Mouse (Mus musculus) embryonic stem cell, embryonic (primary cell): Measurements from ENCODE around the gene Gnai2.

Source experiments
- CTCF ChIA-PET, 4 experiments: fragments of 300-600 bp in 2 of 4; fragments of 350-600 bp in 2 of 4; sonication (Branson Sonifier 250); formaldehyde crosslinking; loops; one replicate each; lab custom pipeline; 2022; ENCODE audit warnings: inconsistent platforms in 2 of 4; lab: Charles Lee
- POLR2A ChIA-PET, 4 experiments: fragments of 300-600 bp in 2 of 4; fragments of 350-600 bp in 2 of 4; sonication (Branson Sonifier 250); formaldehyde crosslinking; loops; one replicate each; lab custom pipeline; 2022; ENCODE audit warnings: antibody characterized with exemption in 4 of 4, inconsistent platforms in 1 of 4; lab: Charles Lee

Gnai2 gene

DNA sequence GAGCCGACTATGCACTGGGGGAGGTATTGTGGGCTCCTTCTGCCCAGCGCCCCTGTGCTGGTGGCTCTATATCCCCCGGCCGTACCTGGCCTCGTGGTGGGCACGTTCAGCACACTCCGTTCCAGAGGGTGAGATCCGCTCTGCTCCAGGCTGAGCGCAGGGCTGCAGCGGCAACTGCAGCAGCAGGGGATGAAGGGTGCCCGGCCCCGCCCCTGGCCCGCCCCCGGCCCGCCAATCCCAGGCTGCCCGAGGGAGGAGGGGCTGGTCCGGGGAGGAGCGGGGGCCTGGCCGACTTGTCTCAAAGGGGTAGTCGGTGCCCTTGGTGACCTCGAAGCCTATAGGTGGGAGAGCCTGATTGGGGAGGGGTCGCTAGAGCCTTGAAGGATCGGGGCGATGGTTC, 32.1 kb upstream of the Gnai2 start:
- POLR2A ChIA-PET, result interaction anchor here in 2 of 4 experiments (0.7 to 6.0 kb wide), 18 partner anchors 8 to 92 kb away, joined by 3 to 44 read pairs (median 4); partner anchors contain the start of genes Gnat1 (in 1 of the 2) and Sema3b (in 1 of the 2)
- CTCF ChIA-PET, result interaction anchor here (0.8 to 3.6 kb wide), 17 partner anchors 9 to 234 kb away, joined by 3 to 23 read pairs (median 6); no protein-coding TSS in a partner anchor

DNA sequence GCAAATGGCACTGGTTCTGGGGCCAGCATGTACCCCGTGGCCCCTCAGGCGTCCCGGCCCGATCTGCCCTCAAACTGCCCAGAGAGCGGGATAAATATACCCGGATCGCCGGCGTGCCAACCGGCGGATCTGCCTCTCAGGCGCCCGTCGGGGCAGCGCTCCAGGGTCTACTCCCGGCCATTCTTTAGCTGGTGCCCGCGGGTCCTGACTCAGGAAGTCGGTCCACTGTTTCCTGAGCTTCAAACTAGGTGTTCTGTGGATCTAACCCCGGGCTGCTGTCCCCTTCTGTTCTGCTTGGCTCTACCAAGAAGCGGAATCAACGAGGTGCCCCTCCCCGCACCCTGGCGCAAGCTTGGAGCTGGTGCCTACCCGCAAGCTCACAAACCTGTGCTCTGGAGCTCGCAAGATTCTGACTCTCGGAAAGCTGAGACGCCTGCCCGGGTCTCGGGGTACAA, 31.6 kb upstream of the Gnai2 start:
- CTCF ChIA-PET, result interaction anchor here (0.6 to 3.6 kb wide), 22 partner anchors 9 to 428 kb away, joined by 3 to 23 read pairs (median 5); partner anchors contain the start of gene Apeh (in 1 of the 4)
- POLR2A ChIA-PET, result interaction anchor here in 3 of 4 experiments (0.6 to 6.0 kb wide), 20 partner anchors 8 to 603 kb away, joined by 3 to 44 read pairs (median 4); partner anchors contain the start of genes Gnat1 (in 1 of the 3) and Sema3b (in 1 of the 3)

DNA sequence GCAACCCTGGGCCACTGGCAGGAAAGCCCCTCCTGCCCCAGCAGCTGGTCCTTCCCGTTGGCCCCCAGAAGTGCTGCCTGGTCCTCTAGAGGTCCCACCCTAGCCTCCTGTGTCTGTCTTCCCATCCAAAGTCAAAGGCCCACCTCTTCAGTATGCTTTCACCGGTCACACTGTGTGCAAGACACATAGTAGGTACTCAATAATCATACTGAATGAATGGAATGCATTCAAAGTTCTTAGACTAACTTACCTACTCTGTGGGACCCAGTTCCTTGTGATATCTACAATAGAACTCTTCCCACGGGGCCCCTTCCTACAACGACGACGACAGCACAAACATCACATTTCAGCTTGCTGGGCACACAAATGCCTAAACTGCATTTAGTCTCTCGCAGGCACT, 30.1 kb upstream of the Gnai2 start:
- POLR2A ChIA-PET, result interaction anchor here in 2 of 4 experiments (0.7 to 6.0 kb wide), 5 partner anchors 10 to 85 kb away, joined by 3 to 44 read pairs (median 15); partner anchors contain the start of gene Gnat1 (in 1 of the 2)
- CTCF ChIA-PET, result interaction anchor here in 2 of 4 experiments (1.2 to 2.3 kb wide), 5 partner anchors 9 to 25 kb away, joined by 3 to 11 read pairs (median 3); no protein-coding TSS in a partner anchor

DNA sequence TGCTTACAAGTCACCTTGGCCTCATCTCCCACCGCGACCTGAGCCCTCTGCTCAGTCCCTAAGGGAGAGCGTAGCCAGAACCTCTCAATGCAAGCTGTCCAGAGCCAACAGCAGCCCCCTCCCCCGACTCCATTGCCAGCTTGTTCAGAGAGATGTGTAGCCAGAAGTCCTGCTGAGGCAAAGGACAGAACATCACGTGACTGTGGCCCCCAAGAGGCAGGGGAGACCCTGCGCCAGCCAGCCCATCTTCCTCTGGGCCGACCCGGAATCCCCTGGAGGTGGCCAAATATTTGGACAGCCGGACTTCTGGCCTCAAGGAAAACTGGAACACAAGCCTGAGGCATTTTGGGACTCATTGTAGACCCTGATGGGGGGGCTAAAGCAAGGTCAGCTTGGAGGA, 28.4 kb upstream of the Gnai2 start:
- ChIA-PET POLR2A (interaction anchor here in 1 of 4 experiments (1.4 to 6.0 kb wide), 2 partner anchors 13 to 28 kb away, joined by 4 to 44 read pairs; partner anchors contain the start of genes Gnai2 and Gnat1), CTCF (interaction anchor here in 3 of 4 experiments (0.5 to 3.2 kb wide), 6 partner anchors 11 to 71 kb away, joined by 3 to 19 read pairs (median 4); no protein-coding TSS in a partner anchor)

DNA sequence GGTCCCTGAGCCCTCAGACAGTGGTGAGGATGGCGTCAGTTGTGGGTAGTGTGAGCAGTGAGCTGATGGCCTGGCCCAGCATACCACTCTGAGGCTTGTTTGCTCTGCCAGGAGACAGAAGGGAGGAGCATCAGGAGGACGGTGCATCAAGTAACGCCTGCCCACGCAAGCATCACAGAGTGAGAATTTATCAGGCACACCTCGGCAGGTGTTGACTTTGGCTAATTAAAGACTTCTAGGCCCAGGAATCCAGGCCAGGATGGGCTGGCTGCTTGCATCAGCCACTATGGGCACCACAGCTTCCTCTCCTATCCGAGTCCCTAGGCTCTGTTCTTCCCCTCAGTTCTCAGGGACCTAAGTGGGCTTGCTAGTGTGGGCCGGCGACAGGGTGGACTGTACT, 27.2 kb upstream of the Gnai2 start:
- ChIA-PET CTCF (interaction anchor here in 3 of 4 experiments (0.6 to 3.2 kb wide), 8 partner anchors 10 to 271 kb away, joined by 3 to 19 read pairs (median 3); no protein-coding TSS in a partner anchor), POLR2A (interaction anchor here in 3 of 4 experiments (0.6 to 6.0 kb wide), 6 partner anchors 11 to 538 kb away, joined by 3 to 44 read pairs (median 4); partner anchors contain the start of gene Gnat1 (in 1 of the 3))

DNA sequence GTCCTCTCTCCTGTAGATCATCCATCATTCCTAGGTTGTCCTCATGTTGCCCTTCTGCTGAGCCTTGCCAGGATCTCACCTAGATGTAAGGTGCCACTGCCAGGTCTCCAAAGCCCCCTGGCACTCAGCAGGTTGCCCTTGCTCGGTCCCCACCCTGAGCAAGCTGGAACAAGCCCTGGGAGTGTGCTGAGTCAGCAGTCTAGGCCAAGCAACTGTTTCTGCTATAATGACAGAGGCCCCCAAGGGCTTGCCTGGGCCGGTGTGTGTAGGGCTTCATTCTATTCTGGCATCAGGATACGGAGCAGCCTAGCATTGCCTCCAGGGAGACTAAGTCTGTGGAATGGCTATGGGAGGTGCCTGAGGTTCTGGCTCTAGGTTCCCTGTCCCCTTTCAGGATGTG, 25.6 kb upstream of the Gnai2 start:
- ChIA-PET POLR2A (interaction anchor here in 3 of 4 experiments (0.5 to 1.5 kb wide), 5 partner anchors 15 to 107 kb away, joined by 3 to 5 read pairs (median 4); no protein-coding TSS in a partner anchor), CTCF (interaction anchor here in 2 of 4 experiments (1.1 to 2.7 kb wide), 3 partner anchors 14 to 16 kb away, joined by 3 to 14 read pairs (median 4); no protein-coding TSS in a partner anchor)

DNA sequence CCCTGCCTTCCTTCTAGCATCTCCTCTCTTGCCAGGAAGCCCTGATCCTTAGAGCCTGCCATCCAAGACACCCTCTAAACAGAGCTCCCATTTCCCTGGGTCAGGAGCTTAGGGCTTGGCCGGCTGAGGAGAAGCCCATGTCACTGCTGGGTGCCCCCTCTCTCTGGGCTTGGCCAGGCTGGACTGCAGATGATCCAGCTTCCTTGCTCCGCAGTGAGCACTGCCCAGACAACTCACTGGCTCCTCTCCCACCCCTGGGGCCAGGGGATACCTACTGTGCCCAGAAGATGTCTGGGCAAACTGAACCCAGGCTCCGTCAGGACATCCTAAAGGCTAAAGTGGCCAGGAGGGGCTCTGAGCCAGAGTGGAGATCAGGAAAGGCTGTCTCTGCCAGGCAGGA, 24.8 kb upstream of the Gnai2 start:
- ChIA-PET POLR2A (interaction anchor here in 2 of 4 experiments (0.6 to 1.5 kb wide), 6 partner anchors 9 to 47 kb away, joined by 3 to 5 read pairs (median 4); partner anchors contain the start of genes Gnai2 (in 1 of the 2) and Slc38a3 (in 1 of the 2)), CTCF (interaction anchor here in 2 of 4 experiments (0.6 to 2.7 kb wide), 5 partner anchors 13 to 17 kb away, joined by 3 to 14 read pairs (median 4); no protein-coding TSS in a partner anchor)

DNA sequence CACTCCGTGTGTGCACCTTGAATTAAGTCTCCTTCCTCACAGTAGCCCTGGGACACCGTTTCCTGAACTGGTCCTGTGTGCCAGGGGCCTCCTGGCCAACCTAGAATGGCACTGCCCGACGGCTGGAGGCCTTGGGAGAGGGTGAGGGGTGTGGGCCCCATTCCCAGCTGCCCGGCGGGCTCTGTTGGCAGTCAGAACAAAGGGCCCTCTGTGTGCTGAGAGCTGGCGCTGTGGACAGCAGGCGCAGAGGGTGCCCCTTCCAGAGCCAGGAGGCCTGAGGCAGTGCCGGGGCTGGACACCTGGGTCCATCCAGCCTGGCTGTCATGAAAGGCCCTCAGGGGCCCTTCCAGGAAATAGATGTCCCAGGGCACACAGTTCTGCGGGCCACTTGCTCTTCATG, 24.4 kb upstream of the Gnai2 start:
- ChIA-PET CTCF (interaction anchor here in 2 of 4 experiments (0.6 to 2.7 kb wide), 6 partner anchors 13 to 18 kb away, joined by 3 to 14 read pairs (median 4); no protein-coding TSS in a partner anchor), POLR2A (interaction anchor here in 3 of 4 experiments (0.6 to 1.5 kb wide), 6 partner anchors 9 to 47 kb away, joined by 3 to 5 read pairs (median 4); partner anchors contain the start of genes Gnai2 (in 1 of the 3) and Slc38a3 (in 1 of the 3))

DNA sequence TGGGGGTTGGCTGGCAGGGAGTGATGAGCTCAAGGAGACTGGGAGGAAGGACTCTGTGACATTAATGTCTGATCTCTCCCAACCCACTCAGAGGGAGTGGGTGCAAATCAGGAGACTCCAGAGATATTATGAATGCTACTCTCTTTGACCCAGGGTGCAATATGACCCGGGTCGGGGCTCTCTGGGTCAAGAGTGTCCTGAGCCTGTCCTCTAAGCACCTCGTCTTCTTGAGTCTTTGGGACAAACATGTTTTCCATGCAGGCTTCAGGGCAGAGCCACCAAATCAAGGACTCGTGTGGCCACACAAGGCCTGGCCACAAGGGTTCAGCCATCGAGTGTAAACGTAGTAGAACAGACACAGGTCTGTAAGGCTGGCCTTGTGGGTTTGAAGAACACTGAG, 22.9 kb upstream of the Gnai2 start:
- CTCF ChIA-PET, result interaction anchor here in 3 of 4 experiments (1.1 to 1.7 kb wide), 6 partner anchors 11 to 45 kb away, joined by 3 to 11 read pairs (median 4); no protein-coding TSS in a partner anchor
- POLR2A ChIA-PET, result interaction anchor here in 2 of 4 experiments (0.6 to 1.4 kb wide), 9 partner anchors 9 to 82 kb away, joined by 3 to 5 read pairs (median 4); partner anchors contain the start of genes Hyal1 (in 1 of the 2) and Slc38a3 (in 1 of the 2)

DNA sequence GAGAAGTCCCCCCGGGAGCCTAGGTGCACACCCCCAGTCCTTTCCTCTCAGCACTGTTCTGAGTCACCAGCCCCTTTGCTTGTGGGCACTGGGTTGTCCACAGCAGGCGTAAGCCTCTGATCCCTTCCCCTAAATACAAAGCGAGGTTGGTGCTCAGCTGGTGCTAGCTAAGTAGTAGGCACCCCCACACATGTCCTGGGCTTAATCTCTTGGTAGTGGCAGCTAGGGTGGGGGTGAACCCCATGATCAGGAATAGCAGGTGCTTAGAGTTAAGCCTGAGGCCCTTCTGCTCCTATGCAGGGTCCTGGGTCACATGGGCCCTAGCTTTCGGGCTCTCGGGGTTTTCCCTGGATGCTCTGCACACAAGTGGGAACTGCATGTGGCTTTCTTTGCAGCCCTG, 22.0 kb upstream of the Gnai2 start:
- CTCF ChIA-PET, result interaction anchor here in 3 of 4 experiments (1.1 to 2.3 kb wide), 8 partner anchors 11 to 44 kb away, joined by 3 to 13 read pairs (median 4); no protein-coding TSS in a partner anchor
- POLR2A ChIA-PET, result interaction anchor here in 2 of 4 experiments (0.5 to 3.5 kb wide), 13 partner anchors 9 to 211 kb away, joined by 3 to 15 read pairs (median 3); partner anchors contain the start of genes Gnai2 (in 1 of the 2), Hyal1 (in 1 of the 2) and Slc38a3 (in 1 of the 2)

DNA sequence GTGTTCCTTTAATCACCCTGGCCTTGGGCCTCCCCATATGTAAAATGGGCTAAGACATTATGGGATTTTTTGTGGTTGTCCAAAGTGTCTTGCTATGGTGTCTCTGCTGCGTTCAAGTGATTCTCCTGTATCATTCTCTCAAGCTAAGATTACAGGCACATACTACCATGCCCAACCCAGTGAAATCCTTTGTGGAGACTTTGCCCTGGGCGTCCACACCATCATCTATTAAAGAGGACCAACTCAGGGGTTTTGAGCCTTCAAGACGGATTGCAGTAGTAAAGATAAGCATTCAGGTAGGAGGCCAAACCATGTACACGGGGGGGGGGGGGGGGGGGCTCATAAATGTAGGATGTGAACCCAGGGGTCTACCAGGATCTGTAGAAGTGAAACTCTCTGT, 19.4 kb upstream of the Gnai2 start:
- CTCF ChIA-PET, result interaction anchor here (0.5 to 2.9 kb wide), 8 partner anchors 8 to 177 kb away, joined by 3 to 12 read pairs (median 4); no protein-coding TSS in a partner anchor
- POLR2A ChIA-PET, result interaction anchor here in 3 of 4 experiments (0.6 to 3.5 kb wide), 5 partner anchors 11 to 243 kb away, joined by 3 to 15 read pairs (median 4); partner anchors contain the start of gene Gnai2 (in 1 of the 3)

DNA sequence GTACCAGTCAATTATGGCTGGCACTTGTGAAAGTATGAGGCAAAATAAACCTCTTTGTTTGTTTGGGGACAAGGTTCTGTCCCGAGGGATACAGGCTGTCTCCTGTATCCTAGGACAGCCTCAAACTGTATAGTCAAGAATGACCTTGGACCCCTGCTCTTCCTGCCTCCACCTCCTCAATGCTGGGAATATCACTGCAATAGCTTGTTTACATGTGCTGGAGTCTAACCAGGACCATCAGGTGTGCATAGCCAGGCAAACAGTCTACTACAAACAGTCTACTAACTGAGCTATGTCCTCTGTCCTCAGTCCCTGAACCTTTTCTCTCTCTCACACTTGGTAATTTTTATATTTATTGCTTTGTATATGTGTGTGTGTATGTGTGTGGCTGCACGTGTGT, 18.3 kb upstream of the Gnai2 start:
- ChIA-PET POLR2A (interaction anchor here in 1 of 4 experiments (0.8 to 3.5 kb wide), 2 partner anchors 13 to 119 kb away, joined by 4 to 15 read pairs; no protein-coding TSS in a partner anchor), CTCF (interaction anchor here in 2 of 4 experiments (1.1 to 2.9 kb wide), 3 partner anchors 8 to 85 kb away, joined by 3 to 12 read pairs (median 7); no protein-coding TSS in a partner anchor)

DNA sequence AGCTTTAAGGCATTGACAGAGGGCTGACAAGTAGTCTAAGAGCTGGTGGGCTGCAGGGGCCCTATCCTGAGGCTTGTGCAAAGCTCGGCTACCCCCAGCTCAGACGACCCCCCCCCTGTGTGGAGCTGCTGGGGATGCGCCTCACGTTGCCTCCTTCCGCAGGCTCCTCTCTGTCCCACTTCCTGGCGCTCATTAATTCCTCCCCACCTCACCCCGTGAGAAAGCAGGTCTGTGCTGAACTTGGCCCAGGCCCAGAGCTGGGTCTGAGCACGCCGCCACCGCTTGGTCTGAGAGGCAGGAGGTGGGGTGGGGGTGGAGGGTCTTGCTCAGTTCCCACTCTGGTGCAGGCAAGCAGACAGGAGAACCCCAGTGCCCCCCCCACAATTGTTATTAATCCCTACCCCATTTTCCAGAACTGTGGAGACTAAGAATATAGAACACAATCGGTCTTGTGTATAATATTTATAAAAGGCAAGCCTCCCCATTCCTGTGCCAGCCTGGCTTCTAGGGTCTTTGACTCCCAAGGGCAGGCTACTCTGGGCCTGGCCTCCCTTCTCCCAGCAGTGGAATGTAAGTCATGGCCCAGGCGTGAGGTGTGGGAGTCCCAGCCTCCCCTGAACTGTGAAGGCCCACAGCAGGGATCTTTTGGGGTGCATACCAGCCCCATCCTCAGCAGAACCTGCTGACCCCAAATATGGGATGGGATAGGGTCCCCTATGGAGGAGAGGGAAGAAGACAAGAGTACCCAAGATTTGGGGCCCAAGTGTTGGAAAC, 15.7 kb upstream of the Gnai2 start:
- ChIA-PET POLR2A (interaction anchor here in 3 of 4 experiments (0.6 to 2.2 kb wide), 9 partner anchors 11 to 313 kb away, joined by 3 to 7 read pairs (median 3); partner anchors contain the start of gene Gnai2 (in 1 of the 3)), CTCF (interaction anchor here in 3 of 4 experiments (0.7 to 1.8 kb wide), 7 partner anchors 19 to 254 kb away, joined by 3 to 9 read pairs (median 4); partner anchors contain the start of gene Slc38a3 (in 1 of the 3))

DNA sequence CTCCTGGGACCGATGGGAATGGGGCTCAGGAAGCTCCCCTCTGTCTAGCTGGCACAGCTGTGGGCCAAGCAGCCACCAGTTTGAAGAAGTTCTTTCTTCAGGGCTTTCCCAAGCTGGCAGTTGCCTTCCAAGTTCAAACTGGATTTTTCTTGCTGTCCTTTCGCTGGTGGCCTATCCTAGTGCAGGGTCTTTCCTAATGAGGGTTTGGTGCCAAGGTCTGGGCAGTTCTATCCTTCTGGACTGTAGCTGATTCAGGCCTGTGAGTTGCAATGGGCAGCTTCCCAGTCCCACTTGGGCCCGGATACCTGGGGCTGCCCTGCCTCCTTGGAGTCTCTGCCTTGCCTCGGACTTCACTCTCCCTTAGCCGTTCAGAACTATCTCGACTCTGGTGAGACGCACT, 15.1 kb upstream of the Gnai2 start:
- ChIA-PET CTCF (interaction anchor here in 3 of 4 experiments (0.7 to 1.8 kb wide), 6 partner anchors 19 to 88 kb away, joined by 3 to 9 read pairs (median 4); partner anchors contain the start of gene Slc38a3 (in 1 of the 3)), POLR2A (interaction anchor here in 3 of 4 experiments (0.7 to 2.2 kb wide), 6 partner anchors 15 to 312 kb away, joined by 3 to 7 read pairs (median 3); partner anchors contain the start of gene Gnai2 (in 1 of the 3))

DNA sequence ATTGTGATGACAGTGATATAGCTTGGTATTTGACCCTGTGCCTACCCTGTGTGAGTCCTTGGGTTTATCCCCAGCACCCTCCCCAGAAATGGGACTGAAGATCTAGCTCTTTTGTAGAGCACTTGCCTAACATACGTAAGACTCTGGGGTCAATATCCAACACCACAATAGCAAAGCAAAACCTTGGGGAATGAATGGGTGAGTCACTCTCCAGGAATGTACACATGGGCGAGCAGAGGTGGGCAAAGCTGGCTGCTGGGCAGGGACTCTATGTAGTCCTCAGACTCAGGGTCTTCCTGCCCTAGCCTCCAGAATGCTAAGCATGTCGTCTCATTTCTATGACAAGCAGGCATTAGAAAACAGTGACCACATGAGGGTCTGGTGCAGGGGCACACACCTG, 13.6 kb upstream of the Gnai2 start:
- ChIA-PET POLR2A (interaction anchor here in 1 of 4 experiments (1.0 kb wide), 1 partner anchor 38 kb away, joined by 3 read pairs; no protein-coding TSS in a partner anchor), CTCF (interaction anchor here in 2 of 4 experiments (0.8 to 1.6 kb wide), 2 partner anchors 29 to 90 kb away, joined by 3 to 5 read pairs; no protein-coding TSS in a partner anchor)

DNA sequence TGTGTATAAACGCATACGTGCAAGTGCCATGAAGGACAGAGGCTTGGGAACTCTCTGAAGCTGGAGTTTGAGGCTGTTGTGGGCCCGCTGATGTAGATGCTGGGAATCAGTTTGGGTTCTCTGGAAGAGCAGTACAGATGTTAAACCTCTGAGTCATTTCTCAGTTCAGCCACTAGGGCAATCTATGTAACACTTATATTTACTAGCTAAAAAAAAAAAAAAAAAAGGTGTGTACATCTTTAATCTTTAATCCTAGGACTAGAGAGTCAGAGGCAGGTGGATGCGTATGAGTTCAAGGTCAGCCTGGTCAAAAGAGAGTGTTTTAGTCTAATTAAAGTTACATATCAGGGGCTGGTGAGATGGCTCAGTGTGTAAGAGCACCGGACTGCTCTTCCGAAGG, 11.8 kb upstream of the Gnai2 start:
- ChIA-PET POLR2A (interaction anchor here (0.6 to 4.8 kb wide), 17 partner anchors 11 to 225 kb away, joined by 3 to 42 read pairs (median 4); partner anchors contain the start of genes Gnai2 (in 1 of the 4), Slc38a3 (in 1 of the 4) and Zmynd10 (in 1 of the 4)), CTCF (interaction anchor here (0.5 to 5.6 kb wide), 46 partner anchors 8 to 1927 kb away, joined by 3 to 161 read pairs (median 4); partner anchors contain the start of genes Gnai2 (in 3 of the 4), Ifrd2 (in 1 of the 4), Sema3b (in 1 of the 4) and Sema3f (in 1 of the 4))
